Mouse (Mus musculus) kidney, adult 2 months (tissue): Measurements from ENCODE around the gene Sat2.

ENCODE experiments used
- CTCF ChIP-seq: fragments of 200-500 bp; conservative IDR thresholded peaks from 2 replicates; pipeline ENCODE4 v1.5.1; 2011; ENCODE audit warnings: low read depth, mild to moderate bottlenecking, control low read depth, low read length, moderate library complexity, mixed read lengths; ENCODE audit not compliant: insufficient read depth, insufficient read length
- POLR2A ChIP-seq: fragments of 200-500 bp; IDR thresholded peaks from one replicate; pipeline ENCODE4 v1.6.1; 2011; ENCODE audit warnings: low read depth, low read length, control low read depth

GRCm38 (mm10) chr11:69621571-69622268 is at the start of gene Sat2:
- TF ChIP-seq POLR2A: no peak
- no peak for TF ChIP-seq CTCF
